Mouse (Mus musculus): ENCODE measurements at regions not wholly inside any gene's neighbourhood (a gene's known extent, or its start where the extent isn't known, plus 50 kb on each side); places are given as distances from the start of the nearest gene placed in this dataset.

DNA sequence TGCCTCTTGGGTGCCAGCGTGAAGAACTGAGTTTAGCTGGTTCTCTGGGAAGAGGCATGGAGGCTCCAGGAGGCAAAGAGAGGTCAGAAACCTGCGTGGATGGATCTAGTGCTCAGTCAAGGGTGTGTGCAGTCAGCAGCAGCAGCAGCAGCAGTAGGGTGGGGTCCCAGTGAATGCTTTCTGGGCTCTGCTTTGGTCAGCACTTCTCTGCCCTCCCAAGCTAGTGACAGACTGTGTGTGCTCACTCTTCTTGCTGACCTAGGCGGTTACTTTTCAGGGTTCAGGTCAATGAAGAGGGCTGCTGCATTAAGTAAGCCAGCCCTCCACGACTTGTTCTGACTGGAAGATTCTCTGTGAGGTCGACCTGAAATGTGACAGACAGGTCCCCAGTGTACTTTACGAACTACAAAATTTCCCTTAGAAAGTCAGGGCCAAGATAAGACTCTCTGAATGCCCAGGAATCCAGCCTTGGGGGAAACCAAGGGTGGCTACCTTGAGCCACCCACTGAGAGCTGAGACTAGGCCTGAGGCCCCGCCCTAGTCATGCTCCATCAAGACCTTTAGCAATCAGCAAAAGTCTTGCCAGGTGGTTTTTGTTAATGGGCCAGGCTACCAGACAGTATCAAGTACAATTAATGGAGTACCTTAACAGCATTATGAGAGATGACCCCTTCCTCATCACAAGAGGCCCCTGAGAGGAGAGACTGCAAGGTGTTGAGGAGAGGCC lies 114.9 kb upstream of the Lemd2 start:
- no peak for DNase-seq (ENCODE audit: low spot score)

DNA sequence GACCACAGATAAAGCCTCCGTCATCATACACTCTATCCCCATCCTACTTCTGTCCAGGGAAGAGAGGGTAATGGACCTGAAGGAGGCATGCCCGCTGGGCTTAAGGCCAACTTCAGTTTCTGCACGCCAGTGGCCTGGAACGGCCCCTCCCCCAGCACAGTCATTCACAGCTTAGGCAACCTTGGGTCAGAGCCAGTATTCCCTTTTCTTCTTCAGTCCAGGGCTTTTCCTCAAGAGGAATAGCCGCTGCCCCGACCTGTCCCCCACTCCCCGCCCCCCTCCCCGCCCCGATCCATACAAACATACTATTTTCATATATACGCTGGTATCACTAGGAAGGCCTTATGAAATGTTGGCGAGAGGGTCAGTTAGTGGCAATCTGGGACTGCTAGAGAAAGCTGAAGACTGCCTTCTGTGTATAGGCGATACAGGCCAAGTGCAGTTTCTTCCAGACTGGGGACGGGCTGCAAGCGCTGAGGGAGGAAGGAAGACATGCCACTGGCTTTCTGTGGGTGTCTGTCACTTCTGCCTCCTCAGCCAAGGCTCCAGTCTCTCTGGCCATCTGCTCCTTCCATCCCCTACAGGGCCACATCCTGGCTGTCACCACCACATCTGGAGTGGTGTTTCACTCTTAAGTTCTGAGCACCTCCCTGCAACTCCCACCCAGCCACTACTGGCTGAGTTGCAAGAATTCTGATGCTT lies 113.5 kb upstream of the Lemd2 start:
- peak; percentile 81 for DNase-seq (ENCODE audit: low spot score)

DNA sequence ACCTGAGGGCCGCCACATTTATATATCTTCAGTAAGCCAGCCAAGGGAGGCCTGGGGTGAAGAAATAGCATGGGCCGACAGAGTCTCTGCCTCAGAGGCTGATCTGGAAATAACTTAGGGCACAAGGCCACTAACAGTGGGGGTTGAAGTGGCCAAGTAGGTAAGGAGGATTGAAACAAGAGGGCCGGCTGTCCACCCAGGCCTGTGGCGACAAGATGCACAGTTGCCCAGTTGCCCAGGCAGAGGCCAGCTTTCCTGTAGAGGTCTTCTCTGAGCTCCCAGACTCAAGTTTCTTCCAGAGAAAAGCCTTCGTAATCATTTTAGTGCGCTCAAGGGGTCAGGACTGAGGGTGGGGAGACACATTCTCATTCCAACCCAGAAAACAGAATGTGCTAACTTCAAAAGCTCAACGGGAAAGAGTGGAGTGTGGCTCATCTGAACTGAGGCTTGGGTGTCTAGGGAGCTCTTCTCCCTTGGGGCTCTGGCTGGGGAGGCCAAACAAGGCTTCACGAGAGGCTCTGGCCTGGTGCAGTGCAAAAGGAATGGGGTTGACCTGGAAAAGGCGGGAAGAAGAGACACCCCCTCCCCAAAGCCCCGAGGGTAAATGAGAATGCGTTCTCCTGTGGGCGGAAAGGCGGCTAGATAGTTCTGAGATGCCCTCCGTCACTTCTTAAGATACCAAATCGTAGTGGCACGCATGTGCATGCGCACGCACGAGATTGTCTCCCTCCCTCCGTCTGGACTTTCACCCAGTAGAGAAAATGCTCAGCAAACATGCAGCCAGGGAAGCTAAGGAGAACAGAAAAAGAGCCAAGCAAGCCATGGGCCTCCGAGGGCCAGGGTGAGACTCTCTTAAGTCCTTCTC lies 112.7 kb upstream of the Lemd2 start:
- no peak for DNase-seq (ENCODE audit: low spot score)

DNA sequence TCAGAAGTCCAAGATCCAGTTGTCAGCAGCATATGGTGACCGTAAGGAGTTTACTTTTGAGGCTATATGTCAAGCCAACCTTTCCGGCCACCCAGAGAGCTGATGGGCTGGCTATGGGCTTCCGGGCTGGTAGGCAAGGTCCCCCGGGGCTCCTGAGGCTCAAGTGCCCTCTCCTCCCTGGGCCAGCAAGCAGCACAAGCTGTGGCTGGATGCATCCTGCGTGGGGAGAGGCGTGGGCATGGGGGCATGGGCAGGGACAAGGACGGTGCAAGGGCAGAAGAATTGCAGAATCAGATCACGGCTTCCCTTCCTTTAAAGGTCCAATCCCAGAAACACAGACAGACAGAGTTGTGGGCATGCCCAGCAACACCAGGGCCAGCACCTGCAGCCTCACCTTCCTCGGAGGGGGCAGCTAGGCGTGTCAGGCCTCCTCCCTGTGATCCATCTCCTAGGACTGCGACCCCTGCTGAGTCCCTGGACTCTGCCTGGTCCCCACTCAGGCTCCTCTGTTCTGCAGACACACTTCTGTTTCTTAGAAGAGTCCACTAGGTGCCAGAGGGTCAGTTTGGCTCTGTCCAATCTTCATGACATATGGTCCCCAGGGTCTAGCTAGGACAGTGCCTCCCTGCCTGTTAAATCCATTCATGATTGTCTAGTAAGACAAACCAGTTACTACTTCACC lies 111.8 kb upstream of the Lemd2 start:
- DNase-seq (ENCODE audit: low spot score), result no peak

DNA sequence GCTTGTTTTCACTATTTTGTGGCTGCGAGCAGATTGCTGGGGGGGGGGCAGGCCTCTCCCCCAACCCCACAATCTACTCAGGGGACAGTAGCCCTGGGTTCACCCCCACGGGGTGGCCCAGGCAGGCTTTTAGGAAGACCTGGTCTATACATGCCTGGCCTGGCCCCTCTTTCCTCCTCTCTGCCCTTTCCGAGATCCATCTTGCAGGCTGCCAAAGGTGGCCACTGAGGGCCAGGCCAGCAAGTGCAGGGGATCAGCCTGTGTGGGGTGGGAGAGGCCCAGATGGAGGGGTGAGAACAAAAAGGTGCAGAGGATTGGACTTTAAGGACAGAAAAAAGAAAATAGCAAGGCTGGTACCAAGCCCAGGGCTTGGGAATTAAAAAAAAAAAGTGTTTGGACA lies 111.2 kb upstream of the Lemd2 start:
- DNase-seq (ENCODE audit: low spot score), result no peak

DNA sequence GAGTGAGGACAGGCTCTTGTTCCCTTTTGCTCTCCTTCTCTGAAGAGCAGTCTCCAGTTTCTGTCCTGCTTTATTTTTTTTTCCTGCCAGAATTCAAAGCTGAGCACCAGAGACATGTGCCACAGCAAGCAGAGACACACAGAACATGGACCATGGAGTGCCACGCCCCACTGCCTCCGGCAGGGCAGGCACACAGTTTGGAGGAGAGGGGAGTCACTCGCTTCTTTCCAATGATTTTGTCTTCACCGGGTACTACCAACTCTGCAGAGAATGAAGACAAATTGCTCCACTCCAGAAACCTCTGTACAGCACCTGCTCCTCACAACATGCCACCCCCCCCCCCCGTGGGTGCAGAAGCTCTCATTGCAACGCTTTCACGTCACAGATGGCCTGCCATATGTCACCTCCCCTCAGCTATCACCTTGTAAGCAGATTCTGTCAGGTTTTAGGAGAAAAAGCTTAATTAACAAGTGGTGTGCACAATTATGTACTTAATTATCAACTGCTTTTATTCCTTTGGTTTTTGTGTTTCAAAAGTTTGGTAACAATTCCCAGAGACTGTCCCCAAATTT lies 110.6 kb upstream of the Lemd2 start:
- no peak for DNase-seq (ENCODE audit: low spot score)

DNA sequence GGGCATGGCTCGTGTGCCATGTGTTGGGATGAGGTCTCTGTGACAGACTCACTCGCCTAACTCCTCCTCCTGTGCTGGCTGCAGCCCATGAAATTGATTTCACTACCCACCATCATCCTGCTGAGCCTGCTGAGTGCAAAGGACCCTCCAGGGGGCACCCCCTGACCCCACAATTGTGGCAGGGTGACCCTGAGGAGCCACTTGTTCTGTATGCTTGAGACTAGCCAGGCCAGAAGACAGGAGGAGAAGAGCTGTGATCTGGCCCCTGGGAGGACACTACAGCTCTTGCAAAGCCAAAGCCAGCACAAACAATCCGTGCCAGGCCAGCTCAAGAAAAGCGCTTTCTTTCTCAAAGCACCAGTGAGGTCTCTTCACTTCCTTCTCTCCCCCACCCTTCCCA lies 104.7 kb upstream of the Lemd2 start:
- DNase-seq (ENCODE audit: low spot score), result no peak

DNA sequence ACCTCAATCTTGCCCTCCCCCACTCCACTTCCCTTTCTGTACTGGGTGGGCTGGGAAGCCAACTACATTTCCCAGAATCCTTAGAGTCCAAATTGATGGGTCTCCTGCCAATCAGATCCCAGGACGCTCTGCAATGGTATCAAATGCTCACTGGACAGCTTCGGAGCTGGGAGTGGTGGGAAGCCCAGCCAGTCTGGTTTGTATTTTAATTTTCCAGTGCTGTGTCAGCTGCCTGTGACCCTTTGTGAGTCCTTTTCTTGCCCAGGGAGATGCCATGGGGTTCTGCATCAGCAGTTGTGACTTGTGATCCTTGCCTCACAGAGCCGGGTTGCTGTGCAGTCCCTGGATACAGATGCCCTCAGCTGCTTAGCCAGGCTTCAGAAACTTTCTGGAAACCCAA lies 100.6 kb upstream of the Lemd2 start:
- DNase-seq (ENCODE audit: low spot score), result no peak

DNA sequence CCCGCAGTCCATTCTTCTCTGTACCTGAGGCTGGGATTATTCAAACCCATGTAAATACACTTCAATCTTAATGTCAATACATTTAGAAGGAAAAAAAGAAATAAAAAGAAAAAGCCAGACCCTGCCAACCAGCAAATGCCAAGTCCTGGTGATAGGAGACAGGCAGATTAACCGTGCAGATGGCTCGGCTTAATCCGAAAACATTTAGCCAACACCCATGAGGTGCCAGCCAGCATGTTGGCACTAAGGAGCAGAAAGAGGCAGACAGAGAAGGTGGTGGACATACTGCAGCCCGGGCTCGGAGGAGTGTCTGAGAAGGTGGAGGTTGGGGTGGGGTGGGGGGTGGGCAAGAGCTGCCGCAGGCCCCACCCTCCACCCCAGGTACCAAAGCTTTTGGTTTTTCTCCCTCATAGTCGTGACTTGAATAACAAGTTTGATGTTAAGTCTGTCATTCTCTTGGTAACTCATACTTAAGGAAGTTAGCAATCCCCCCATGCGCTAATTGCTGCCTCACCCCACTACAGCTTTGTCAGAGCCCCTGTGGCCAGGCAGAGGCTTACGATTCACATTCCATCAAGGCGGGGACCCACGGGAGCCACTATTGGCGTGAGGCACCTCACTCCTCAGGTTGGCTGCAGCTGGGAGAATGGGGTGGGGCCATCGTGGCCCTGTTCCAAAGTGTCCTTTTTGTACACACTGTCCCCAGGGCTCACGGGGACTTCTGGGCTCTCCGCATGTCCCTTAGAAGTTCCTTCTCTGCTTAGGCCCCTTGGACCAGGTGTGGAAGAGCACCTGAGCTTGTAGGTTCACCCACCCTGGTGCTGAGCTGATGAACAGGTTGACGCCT lies 99.6 kb upstream of the Lemd2 start:
- DNase-seq (ENCODE audit: low spot score), result no peak

DNA sequence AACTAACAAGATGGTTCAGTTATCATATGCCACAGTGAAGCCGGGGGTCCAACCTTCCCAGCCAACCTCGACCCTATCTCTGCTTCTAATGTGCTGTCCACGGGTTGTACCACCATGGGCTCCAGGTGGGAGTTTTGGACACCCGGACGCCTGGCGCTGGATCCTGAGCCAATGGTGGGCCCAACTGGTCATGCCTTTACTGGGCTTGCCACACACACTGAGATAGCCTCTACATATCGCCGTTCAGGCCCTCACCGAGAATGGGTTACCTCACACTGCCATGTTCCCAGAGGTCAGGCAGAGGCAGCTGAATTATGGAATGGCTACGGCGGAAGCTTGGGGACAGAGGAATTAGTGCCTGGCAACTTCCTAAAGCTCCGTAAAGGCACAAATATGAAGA lies 98.8 kb upstream of the Lemd2 start:
- no peak for DNase-seq (ENCODE audit: low spot score)

DNA sequence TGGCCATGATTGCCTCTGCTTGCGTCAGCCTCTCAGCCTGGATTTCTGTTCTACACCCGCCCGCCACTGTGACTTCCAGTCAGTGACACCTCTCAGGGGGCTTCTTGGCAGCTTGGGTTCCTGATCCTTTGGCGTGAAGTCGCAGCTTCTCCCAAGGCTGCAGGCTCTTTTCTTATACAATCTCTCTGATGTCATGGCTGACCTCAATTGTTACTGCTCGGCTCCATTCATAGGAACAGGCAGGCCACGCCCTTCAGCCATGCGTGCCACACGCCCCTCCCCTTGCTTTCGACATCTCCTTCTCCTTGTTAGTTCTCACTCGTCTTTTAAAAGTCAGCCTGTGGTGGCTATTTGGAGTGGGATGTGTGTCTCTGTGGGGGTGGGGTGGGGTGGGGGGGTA lies 97.1 kb upstream of the Lemd2 start:
- no peak for DNase-seq (ENCODE audit: low spot score)

DNA sequence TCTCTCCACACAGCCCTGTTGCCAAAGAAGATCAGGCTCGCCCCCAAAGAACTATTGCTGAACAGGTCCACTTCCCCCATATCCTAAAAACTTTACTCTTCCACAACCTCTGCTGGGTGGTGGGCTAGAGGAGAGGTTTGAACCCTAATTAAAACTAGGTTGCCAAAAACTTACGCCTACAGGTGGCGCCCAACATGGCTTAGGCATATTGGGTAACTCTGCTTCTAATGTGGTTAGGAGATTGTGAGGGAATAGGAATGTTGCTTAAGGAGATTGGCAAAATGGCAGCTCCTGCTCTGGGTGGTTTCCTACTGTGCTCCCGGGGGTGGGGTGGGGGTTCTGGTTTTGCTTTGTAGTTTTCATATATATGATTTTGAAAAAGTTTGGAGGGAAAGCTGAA lies 95.0 kb upstream of the Lemd2 start:
- peak; percentile 56 for DNase-seq (ENCODE audit: low spot score)

DNA sequence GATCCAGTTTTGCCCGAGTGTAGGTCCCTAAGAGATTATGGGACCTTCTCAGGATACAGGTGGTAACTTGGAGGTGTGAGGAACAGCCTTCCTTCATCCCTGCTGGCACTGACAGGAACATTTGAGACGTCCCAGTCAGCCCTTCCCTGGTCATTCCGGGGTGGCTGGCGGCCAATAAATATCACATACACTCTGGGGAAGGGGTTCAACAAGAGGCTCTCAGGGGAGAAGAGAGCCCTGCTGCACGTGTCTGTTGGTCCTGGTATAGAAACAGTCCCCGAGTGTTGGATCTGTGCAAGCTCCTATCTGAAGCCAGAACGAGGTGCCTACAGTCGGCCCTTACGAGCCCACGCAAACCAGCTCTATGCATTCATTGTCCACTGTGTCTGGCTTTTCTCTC lies 94.1 kb upstream of the Lemd2 start:
- DNase-seq (ENCODE audit: low spot score), result peak; percentile 51

DNA sequence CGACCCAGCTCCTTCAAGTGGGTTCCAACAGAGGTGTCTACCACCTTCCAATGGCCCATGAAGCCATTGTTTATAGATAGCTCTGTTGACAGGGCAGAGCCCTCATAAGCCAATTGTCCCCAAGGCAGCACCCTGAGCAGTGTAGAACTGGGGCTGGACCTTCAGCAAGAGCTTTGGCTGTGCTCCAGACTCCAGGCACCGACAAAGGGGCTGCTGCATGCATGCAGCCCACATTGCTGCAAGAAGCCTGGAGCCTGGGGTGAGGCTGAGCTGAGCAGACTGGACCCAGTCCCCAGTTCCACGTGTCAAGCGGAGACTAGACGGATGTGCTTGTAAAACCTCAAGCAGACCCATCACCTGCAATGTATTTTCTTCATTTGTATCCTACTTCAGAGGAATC lies 91.9 kb upstream of the Lemd2 start:
- peak; percentile 53 for DNase-seq (ENCODE audit: low spot score)

DNA sequence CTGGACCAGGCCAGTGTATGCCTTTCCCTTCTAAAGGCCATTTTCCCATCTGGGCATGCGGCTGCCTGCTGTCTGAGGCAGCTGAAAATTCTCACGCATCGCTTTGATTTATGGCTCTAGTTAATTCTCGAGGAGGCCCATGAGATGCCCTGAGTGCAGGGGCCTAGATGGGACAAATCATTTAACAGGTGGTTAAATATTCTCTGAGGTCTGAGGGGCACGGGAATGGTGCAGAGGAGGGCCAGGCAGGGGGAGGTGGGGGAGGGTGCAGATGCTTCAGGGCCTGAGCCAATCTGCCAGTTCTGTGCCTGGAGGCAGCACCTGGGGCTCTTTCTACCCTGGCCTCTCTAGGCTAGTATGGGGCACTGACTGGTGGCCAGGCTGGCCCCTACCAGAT lies 89.9 kb upstream of the Lemd2 start:
- DNase-seq (ENCODE audit: low spot score), result no peak

DNA sequence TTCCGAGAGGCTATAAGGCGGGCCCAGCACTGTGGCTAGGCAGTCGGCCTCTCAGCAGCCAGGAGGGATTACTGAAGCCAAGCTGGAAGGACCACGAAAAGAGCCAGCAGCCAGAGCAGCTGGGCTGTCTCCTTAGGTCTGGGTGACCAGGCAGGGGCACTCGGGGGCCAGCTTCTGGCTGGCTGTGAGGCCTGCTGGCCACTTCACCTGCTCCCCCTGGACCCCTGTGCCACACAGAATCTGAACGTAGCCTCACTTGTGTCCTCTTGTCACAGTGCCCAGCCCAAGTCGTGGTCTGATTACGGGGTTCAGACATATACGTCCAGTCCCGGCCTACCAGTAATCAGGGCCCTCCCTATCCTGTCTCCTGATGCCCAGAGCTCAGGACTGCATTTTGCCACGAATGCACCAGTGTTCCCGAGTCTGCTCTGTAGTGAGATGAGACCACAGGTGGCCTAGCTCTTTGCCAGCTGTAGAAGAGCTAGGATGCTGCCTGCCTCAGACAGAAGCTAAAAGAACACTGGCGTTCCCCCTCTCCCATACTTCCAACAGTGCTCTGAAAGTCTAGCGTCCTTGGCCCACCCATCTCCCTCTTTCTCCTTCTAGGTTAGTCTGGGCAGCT lies 89.4 kb upstream of the Lemd2 start:
- DNase-seq (ENCODE audit: low spot score), result peak; percentile 43

DNA sequence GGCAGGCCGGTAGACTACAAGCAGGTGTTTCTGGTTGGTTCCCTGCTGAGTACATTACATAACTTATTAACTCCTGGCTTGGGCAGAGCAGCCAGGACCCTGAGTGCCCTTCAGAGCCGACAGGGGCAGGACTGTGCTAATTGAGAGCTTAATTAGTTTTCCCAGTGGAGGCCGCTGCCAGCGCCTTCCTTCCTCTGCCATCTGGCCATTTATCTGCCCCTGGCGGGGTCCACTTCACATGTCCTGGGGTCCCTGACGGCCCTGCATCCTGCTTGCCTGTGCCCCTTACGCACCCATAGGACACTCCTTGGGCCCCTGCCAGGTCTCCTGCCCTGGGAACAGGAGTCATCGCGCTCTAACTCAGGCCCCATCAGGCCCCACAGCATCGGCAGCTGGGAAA lies 87.4 kb upstream of the Lemd2 start:
- peak; percentile 67 for DNase-seq (ENCODE audit: low spot score)

DNA sequence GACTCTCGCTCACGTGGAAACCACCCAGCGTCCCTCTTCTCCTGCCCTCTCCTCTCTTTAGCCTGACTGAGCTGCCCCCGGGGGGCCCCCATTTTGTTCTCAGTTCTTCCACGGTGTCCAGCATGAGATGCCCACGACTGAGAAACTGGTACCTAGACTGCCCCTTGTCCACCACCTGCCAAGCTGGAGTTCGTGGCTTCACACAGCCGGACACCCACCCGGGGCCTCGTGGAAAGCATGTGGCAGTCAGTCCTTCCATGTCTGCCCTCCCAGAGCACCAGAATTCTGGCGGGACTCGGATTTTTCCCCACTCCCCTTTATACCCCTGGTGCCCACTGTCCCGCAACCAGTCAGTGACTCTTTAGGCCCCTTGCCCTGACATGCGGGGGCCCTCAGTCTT lies 86.9 kb upstream of the Lemd2 start:
- peak; percentile 48 for DNase-seq (ENCODE audit: low spot score)

DNA sequence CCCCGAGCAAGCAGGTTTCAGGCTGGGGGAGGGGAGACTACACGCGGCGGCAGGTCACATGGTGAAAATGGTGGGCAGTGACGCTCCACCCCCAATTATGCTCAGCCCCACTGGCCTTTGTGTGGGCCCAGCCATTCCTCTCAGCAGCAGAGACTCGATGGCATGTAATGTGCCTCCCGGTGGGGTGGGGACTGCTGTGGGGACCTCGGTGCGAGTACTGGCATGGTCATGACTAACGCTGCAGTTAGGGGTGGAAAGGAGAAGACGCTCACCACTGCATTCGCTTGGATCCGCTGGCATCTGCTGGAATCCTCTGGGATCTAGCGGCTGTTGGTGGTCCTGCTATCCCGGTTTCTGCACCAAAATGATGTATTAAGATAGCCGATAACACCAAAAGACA lies 86.0 kb upstream of the Lemd2 start:
- peak; percentile 47 for DNase-seq (ENCODE audit: low spot score)

DNA sequence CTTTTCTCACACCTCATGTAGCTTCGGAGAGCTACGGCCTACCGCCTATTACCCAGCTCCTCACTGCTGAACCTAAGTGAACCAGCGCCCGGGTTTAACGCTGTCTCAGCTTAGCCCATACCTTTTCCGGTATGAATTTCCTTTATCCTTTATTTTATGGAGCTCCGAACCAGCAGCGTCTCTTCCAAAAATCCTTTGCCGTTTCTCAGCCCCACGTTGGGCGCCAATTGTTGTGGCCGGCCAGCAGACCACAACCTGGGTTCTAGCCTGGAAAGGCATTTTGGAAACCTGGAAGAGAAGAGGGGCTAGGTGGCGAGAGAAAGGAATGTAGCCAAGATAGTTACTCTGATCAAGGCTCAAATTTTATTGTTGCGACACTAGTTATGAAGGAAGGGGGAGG lies 85.5 kb upstream of the Lemd2 start:
- DNase-seq (ENCODE audit: low spot score), result peak; percentile 30

DNA sequence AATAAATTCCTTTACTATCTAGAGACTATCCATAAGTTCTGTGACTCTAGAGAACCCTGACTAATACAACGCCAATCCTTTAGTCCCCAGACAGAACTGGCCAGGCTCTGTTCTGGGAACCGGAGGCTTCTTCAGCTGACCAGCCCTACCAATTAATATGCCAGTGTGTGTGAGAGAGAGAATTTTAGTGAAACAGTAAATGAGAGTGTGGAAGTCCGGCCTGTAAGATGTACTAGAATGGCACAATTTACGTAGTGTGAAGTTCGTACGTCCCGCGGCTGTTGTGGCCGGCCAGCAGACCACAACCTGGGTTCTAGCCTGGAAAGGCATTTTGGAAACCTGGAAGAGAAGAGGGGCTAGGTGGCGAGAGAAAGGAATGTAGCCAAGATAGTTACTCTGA lies 83.7 kb upstream of the Lemd2 start:
- DNase-seq (ENCODE audit: low spot score), result peak; percentile 31

Data from testis, postnatal 10 days (tissue).